Mouse (Mus musculus) limb, embryonic 12.5 days (tissue): ENCODE data around the gene Ppp1r27. TPM values are rescaled to one million over a fixed set of nuclear protein-coding genes. Genes with fewer than 3 reads are reported as not detected.
"Not testable (repeated sequence)": the region's sequence is repeated elsewhere in the genome, so short reads cannot be mapped to it uniquely, and the experiment has no call there.

ENCODE experiments used
- ATAC-seq: fragments of 200-750 bp; cut with Nextera tagmentation; 2 replicates; pipeline ENCODE4 v1.8.0; 2017; ENCODE audit warnings: low read depth, moderate TSS enrichment; ENCODE audit not compliant: insufficient number of reproducible peaks, insufficient read depth, low FRiP score, low TSS enrichment
- H3K27ac ChIP-seq: fragments of 300-500 bp; sonication (generic); 2 replicates; pipeline ENCODE4 v1.5.1; 2016; ENCODE audit warnings: mild to moderate bottlenecking, moderate library complexity
- H3K27me3 ChIP-seq: fragments of 300-500 bp; sonication (generic); 2 replicates; pipeline ENCODE4 v1.6.1; 2016; ENCODE audit warnings: mild to moderate bottlenecking, moderate library complexity
- H3K36me3 ChIP-seq: fragments of 300-500 bp; sonication (generic); 2 replicates; pipeline ENCODE4 v1.6.1; 2016; ENCODE audit warnings: mild to moderate bottlenecking, moderate library complexity
- H3K4me1 ChIP-seq: fragments of 300-500 bp; sonication (generic); replicated peaks from 2 replicates; pipeline ENCODE4 v1.6.1; 2016
- H3K4me2 ChIP-seq: fragments of 300-500 bp; sonication (generic); 2 replicates; pipeline ENCODE4 v1.6.1; 2016; ENCODE audit warnings: mild to moderate bottlenecking, moderate library complexity
- H3K4me3 ChIP-seq: fragments of 300-500 bp; sonication (generic); replicated peaks from 2 replicates; pipeline ENCODE4 v1.5.1; 2016; ENCODE audit warnings: mild to moderate bottlenecking
- H3K9ac ChIP-seq: fragments of 300-500 bp; sonication (generic); replicated peaks from 2 replicates; pipeline ENCODE4 v1.6.1; 2016; ENCODE audit warnings: mild to moderate bottlenecking, moderate library complexity
- H3K9me3 ChIP-seq: fragments of 300-500 bp; sonication (generic); 2 replicates; pipeline ENCODE4 v1.6.1; 2016; ENCODE audit warnings: mild to moderate bottlenecking, moderate library complexity
- WGBS: fragments of 180-500 bp; shearing (Covaris S2); methylation state at CpG from one replicate; pipeline ENCODE4 v1.1.7; 2016; 5-methylcytosine and 5-hydroxymethylcytosine counted together
- polyA plus RNA-seq: library from polyadenylated mRNA; unstranded; fragments of >200 nt; fragmentation: Nextera tagmentation; extraction: Ambion mirVana; gene quantifications from 2 replicates; pipeline ENCODE4 v1.2.1, GENCODE M21; 2016

Gene Ppp1r27
- polyA plus RNA-seq = not detected in 2 replicates

DNA sequence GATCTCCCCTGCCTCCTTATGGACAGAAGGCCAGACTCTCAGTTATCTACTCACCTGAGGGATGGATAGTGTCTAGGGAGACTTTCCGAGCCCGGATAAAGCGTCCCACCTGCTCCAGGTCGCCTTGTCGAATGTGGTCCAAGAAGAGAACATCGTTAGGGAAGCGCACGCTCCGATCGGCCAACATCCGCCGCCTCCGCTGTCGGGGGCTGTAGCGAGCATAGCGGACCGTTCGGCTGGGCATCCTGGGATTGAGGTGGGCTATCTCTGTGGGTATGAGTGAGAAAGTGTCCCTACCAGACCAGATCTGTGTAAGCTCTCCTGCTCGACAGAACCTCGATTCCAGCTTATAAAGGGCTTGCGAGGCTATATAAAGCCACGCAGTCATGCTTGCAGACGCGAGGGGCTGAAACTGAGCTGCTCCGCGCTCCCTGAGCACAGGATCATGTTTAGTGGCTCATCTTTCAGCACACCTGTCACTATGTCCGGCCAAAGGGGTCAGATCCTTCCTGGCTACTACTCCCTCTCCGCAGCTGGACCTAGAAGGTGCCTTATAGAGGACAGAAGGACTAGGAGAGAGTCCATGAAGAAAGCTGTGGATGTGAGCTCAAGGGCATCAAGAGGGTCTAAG, at the start of gene Ppp1r27:
Ppp1r27 (minus strand) TSS at position 323 of the 631 bp plus-strand sequence.
- Histone ChIP-seq H3K27ac (peak within 1 kb of the TSS; percentile 91; the same call in 1 of the 2 replicates), H3K4me3 (peak within 1 kb of the TSS; percentile 100), H3K27me3 (no peaks in the 10 kb centered on the region), H3K4me2 (peak within 1 kb of the TSS; percentile 69), H3K36me3 (peaks cover 11% of the 10 kb centered on the region; the same call in 1 of the 2 replicates), H3K4me1 (peaks cover 23% of the 10 kb centered on the region), H3K9me3 (no peaks in the 10 kb centered on the region), H3K9ac (peak within 1 kb of the TSS; percentile 97)
- no peak for ATAC-seq
- 92% methylated on average over 28 of the region's 28 CpGs for WGBS

DNA sequence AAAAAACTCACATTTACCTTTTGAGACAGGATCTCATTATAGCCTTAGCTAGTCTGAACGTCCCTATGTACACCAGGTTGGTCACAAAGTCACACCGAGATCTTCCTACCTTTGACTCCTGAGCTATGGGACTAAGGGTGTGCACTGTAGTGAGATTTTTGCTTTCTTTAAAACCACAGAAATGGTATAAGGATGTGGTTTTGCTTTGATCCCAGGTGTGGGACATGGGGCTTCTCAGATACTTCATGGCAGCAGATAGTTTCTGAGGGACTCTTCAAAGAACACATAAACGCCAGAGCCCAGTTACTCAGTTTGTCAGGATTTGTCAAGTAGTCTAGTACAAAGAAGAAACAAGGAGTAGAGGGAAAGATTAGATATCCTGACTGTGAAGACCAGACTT, 49.8 kb upstream of the Ppp1r27 start:
- 95% methylated on average over 3 of the region's 3 CpGs for WGBS
- H3K27me3 ChIP-seq = no peaks in the 10 kb centered on the region
- H3K36me3 ChIP-seq = peaks cover 74% of the 10 kb centered on the region
- no peak overlapping the region for H3K27ac ChIP-seq
- no peak for ATAC-seq
- H3K9ac ChIP-seq = no peak overlapping the region
- peaks cover 24% of the 10 kb centered on the region for H3K4me1 ChIP-seq
- no peak overlapping the region for H3K4me3 ChIP-seq
- no peak overlapping the region for H3K4me2 ChIP-seq
- H3K9me3 ChIP-seq = no peaks in the 10 kb centered on the region

DNA sequence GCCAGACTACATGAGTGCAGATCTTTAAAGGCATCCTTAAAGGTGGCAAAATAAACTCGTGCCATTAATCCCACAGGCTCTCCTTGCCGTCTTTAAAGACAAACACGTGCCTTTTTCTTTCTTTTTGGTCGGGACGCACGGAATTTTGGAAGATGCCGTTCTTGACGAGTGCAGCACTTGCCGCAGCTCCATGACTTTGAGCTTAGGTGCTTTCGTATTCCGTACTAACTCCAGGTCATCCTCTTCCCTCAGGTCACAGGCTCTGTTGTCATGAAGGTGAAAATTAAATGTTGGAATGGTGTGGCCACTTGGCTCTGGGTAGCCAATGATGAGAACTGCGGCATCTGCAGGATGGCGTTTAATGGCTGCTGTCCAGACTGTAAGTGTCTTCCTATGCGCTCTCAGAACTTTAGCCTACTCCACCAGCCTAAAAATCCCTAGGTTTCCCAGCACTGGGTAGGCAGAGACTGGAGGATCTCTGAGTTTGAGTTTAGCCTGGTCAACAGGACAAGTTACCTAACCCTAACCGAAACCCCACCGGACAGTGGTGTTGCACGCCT, 48.1 kb upstream of the Ppp1r27 start:
- H3K36me3 ChIP-seq = peaks cover 73% of the 10 kb centered on the region
- H3K4me3 ChIP-seq = peak overlapping the region; percentile 100
- WGBS = 44% methylated on average over 17 of the region's 17 CpGs
- ATAC-seq = no peak
- H3K4me1 ChIP-seq = peaks cover 24% of the 10 kb centered on the region
- no peaks in the 10 kb centered on the region for H3K9me3 ChIP-seq
- H3K4me2 ChIP-seq = peak overlapping the region; percentile 98
- H3K27ac ChIP-seq = peak overlapping the region; percentile 89
- H3K27me3 ChIP-seq = no peaks in the 10 kb centered on the region
- peak overlapping the region; percentile 99 for H3K9ac ChIP-seq

DNA sequence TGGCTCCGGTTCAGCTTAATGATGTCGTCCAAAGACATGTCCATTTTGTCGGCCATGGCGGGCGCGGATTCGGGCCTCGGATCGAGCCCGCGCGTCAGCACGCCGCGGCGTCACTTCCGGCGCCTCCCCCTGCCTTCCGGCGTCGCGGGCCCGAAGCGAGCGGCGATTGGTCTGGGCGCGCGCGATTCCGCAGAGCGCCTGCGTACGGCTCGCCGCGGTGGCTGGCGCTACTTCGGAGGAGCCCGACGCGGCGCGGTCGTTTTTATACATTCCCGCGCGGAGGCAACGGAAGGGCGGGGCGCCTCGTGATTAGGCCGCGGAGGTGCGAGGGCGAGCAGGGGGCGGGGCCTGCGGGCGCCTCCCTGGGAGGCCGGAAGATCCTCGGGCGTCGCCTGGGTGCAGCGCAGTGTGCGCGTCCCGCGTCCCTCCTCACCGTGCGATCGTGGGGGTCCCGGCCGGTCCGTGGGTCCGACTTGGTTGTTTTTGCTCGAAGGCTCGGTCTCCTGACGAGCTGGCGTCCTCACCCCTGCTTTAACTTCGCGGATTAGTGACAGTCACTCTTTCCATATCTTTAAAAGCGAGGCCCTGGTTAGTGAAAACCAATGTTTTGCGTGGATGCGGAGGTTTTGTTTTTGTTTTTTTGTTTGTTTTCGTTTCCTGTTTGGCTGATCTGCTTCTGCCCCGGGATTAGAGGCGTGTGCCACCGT, 47.5 kb upstream of the Ppp1r27 start, which contains the start of the genes Alyref and Anapc11:
Alyref (minus strand) TSS at position 83 of the 707 bp plus-strand sequence.
Anapc11 (plus strand) TSS at position 139 of the 707 bp plus-strand sequence.
- no peaks in the 10 kb centered on the region for H3K27me3 ChIP-seq
- under 1% methylated on average over 88 of the region's 88 CpGs for WGBS

DNA sequence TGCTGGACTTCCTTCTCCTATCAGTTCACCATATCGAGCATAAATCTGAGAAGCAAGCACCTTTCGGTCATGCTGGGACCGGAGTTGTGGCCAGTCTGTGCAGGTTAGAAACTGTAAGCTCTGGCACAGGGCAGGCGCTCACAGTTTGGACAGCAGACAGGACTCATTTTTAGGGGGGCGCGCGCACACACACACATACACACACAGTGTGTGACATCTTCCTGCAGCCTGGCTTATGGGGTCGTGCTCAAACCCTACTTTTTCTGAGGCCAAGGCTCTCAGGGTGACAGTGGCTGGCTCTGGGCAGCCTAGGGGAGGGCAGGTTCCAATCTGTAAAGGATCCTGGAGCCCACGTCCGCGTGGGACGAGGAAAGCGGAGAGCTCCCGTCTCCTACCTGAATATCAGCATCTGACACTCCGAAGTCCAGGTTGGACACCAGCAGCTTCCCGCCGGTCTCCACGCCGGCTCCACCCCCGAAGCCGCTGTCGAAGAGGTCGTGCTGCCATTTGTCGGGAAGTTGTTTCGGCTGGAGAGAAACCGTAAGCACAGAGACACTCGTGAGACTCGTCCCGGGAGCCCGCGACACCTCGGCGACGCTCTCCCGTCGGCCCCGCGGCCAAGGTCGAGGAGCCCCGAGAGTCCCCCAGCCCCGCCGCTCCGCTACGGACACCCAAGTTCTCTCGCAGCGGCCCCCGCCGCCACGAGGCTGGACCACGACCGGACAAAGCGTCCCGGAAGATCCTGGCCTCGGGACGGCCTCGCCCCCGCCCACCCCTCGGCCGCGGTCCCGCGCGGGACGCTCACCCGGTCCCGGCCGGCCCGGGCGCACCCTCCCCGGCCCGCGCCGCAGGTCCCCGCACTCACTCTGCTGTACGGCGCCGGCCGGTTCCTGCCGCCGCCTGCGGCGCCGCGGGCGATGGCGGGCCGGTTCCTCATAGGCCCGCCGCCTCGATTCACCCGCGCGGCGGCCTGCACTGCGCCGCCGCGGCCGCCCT, 46.6 kb upstream of the Ppp1r27 start:
- WGBS = 4% methylated on average over 96 of the region's 99 CpGs

More for the DNA sequence above, 47.5 kb upstream of the Ppp1r27 start, which contains the start of the genes Alyref and Anapc11:
- H3K4me2 ChIP-seq = peak within 1 kb of the TSS; percentile 98
- peak; percentile 96 for ATAC-seq
- peaks cover 73% of the 10 kb centered on the region for H3K36me3 ChIP-seq
- peak within 1 kb of the TSS; percentile 100 for H3K4me3 ChIP-seq
- H3K27ac ChIP-seq = peak within 1 kb of the TSS; percentile 89
- peak within 1 kb of the TSS; percentile 99 for H3K9ac ChIP-seq
- H3K9me3 ChIP-seq = no peaks in the 10 kb centered on the region
- peaks cover 24% of the 10 kb centered on the region for H3K4me1 ChIP-seq

DNA sequence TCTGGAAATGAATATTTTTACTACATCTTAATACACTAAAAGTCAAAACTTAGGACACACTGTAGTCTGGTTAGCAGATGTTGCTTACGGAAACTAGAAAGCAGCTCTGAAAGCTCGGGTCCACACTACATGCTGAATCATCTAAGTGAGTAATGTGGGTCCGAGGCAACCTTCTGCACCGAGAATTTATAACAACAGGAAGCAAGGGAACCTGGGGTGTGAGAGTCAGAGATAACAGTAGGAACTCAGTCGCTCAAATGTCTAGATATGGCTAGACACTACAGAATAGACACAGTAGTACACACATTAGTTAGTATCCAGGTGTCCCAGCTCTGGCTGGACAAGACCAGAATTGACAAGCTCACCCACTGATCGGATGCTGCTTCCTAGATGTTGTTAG, 37.6 kb upstream of the Ppp1r27 start:
- H3K36me3 ChIP-seq = peaks cover 97% of the 10 kb centered on the region
- peaks cover 5% of the 10 kb centered on the region; the same call in 1 of the 2 replicates for H3K9me3 ChIP-seq
- H3K4me3 ChIP-seq = no peak overlapping the region
- H3K9ac ChIP-seq = no peak overlapping the region
- no peak overlapping the region for H3K27ac ChIP-seq
- no peak for ATAC-seq
- no peak overlapping the region for H3K4me2 ChIP-seq
- H3K27me3 ChIP-seq = no peaks in the 10 kb centered on the region
- no peaks in the 10 kb centered on the region for H3K4me1 ChIP-seq
- WGBS = 96% methylated on average over 6 of the region's 6 CpGs

More for the DNA sequence above, 46.6 kb upstream of the Ppp1r27 start:
- Histone ChIP-seq H3K4me3 (peak overlapping the region; percentile 100), H3K9ac (peak overlapping the region; percentile 99), H3K4me2 (peak overlapping the region; percentile 98), H3K36me3 (peaks cover 73% of the 10 kb centered on the region), H3K4me1 (peaks cover 24% of the 10 kb centered on the region), H3K27me3 (no peaks in the 10 kb centered on the region), H3K27ac (peak overlapping the region; percentile 89), H3K9me3 (no peaks in the 10 kb centered on the region)
- ATAC-seq = peak; percentile 57

DNA sequence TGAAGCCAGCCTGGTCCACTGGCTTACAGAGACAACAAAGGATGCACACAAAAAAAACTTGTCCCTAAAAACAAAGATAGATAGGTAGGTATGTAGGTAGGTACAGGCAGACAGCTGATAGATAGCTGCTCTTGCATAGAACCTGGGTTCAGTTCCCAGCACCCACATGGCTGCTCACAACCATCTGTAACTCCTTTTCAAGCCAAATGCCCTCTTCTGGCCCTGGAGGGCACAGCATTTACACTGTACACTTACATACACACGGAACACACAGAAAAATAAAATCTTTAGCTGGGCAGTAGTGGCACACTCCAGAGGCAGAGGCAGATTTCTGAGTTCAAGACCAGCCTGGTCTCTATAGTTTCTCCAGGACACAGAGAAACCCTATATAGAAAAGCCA, 33.0 kb upstream of the Ppp1r27 start:
- ATAC-seq = no peak
- Histone ChIP-seq H3K36me3 (peaks cover 70% of the 10 kb centered on the region), H3K4me3 (no peak overlapping the region), H3K27me3 (no peaks in the 10 kb centered on the region), H3K4me1 (peaks cover 24% of the 10 kb centered on the region), H3K27ac (no peak overlapping the region), H3K4me2 (no peak overlapping the region), H3K9ac (no peak overlapping the region), H3K9me3 (peaks cover 5% of the 10 kb centered on the region; the same call in 1 of the 2 replicates)
- WGBS = 89% methylated on average over 1 of the region's 1 CpGs

DNA sequence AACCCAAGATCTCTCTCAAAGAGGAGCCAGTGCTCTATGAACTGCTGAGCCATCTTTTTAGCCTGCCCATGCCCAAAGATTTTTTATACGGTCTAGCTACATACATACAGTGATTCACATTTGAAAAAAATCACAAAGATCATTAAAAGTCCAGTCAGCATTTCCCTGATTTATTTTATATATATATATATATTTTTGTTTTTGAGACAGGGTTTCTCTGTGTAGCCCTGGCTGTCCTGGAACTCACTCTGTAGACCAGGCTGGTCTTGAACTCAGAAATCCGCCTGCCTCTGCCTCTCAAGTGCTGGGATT, 32.0 kb upstream of the Ppp1r27 start:
- WGBS = 94% methylated on average over 2 of the region's 2 CpGs
- not testable (repeated sequence) for H3K4me2 ChIP-seq, H3K9ac ChIP-seq, ATAC-seq, H3K27me3 ChIP-seq, H3K4me3 ChIP-seq, H3K9me3 ChIP-seq, H3K27ac ChIP-seq
- Histone ChIP-seq H3K36me3 (peaks cover 70% of the 10 kb centered on the region), H3K4me1 (peaks cover 24% of the 10 kb centered on the region)

DNA sequence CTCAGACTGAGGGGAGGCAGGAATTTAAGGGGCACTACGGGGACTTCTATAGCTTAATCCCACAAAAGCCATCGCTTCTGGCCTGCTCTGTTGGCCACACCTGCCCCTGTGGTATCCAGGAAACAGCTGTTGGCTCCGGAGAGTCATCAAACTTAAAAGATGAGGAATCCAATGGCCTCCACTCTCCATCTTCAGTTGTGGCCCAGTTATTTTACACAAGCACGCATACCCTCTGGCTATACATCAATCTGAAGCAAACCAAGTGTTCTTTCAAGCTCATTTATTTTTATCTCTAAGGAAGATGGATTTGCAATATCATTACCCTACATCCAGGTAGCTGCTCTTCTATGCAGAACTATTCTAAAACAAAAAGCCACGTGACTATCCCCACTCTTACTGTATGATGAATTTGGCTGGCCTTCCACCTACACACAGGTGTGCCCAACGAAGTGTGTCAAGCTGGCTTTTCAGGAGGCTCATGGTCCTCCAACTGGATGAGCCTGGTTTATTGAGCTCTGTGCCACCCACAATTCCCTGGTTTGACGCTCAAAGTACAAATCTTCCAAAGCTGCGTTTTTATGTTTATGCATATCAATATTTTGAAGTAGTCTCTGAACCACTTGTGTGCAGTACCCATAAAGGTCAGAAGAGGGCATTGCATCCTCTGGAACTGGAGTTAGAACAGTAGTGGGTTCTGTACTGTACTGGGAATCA, 31.5 kb upstream of the Ppp1r27 start:
- Histone ChIP-seq H3K9ac (peak overlapping the region; percentile 95), H3K27ac (peak overlapping the region; percentile 92), H3K36me3 (peaks cover 70% of the 10 kb centered on the region), H3K4me2 (peak overlapping the region; percentile 95), H3K4me3 (peak overlapping the region; percentile 90), H3K9me3 (peaks cover 5% of the 10 kb centered on the region; the same call in 1 of the 2 replicates), H3K4me1 (peaks cover 24% of the 10 kb centered on the region), H3K27me3 (no peaks in the 10 kb centered on the region)
- ATAC-seq = no peak
- WGBS = 72% methylated on average over 8 of the region's 8 CpGs
